Mouse (Mus musculus): ENCODE data around the gene Foxj3.

DNA sequence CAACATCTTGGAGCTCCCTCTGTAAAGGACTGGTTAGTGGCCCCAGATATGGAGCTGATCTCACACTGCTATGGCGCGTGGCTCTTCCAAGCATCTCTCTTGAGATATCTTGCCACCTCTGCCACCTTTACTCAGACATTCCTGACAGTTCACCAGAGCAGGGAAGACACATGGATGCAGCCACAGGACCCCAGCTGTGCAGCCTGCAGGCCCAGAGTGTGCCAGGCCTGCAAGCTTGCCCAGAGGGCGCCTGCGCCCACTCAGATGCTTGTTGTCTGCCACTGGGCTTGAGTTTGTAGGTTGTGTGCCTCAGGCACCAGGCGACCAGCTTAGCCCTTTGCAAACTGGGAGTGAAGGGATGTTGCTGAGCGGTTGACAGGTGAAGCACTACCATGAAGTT is 133.9 kb downstream of the Foxj3 start:
- TF ChIP-seq FLI1 (IDR thresholded peaks at IDR 0.05; ENCODE audit: low read length) (no peak), GATA1 (IDR thresholded peaks at IDR 0.05; ENCODE audit: borderline replicate concordance, low read length) (no peak)

All from megakaryocyte, embryonic 14.5 days (primary cell).